Mouse (Mus musculus): ENCODE measurements around the gene Pcid2.
A peak's percentile ranks its signal among the peaks of the same experiment; 100 is the strongest.
"Not testable (repeated sequence)": the region's sequence is repeated elsewhere in the genome, so short reads cannot be mapped to it uniquely, and the experiment has no call there.

Pcid2 gene

DNA sequence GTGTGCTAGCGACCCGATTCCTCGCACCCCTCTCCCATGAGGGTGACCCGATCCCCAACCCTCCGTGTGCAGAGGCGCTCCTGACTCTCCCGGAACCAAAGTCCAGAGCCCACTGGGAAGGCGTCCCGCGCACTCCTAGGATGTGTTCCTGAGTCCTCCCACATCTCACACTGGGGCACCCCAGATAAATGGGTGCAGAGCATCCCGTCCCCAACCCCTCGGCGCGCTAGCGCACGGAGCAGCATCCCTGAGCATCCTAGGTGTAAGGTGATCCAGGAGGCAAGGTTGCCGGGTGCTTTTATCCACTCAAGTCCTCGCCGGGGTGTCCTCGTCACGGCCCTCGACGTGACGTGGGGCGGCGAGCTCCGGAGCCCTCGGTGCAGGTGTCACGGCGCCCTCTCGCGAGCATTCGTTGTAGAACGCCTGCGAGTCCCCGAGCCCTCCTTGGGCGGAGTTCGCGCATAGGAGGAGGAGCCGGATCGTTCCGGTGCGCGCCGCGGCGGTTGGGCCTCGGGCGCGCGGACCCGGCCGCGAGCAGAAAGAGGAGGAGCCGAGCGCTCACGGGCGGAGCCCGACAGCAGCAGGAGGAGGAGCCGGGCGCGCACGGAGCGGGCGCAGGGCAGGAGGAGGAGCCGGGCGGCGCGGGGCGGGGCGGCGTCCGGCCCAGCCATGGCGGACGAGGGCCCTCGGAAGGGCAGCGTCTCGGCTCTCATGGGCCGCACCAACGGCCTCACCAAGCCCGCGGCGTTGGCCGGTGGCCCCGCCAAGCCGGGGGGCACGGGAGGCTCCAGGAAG, at the start of gene Pcid2, which contains the start of gene Cul4a:
TSS of gene Pcid2 (minus strand) at position 373 of the 795 bp plus-strand sequence.
TSS of gene Cul4a (plus strand) at position 535 of the 795 bp plus-strand sequence.
- peak; percentile 97 for DNase-seq (ENCODE audit: low spot score)

DNA sequence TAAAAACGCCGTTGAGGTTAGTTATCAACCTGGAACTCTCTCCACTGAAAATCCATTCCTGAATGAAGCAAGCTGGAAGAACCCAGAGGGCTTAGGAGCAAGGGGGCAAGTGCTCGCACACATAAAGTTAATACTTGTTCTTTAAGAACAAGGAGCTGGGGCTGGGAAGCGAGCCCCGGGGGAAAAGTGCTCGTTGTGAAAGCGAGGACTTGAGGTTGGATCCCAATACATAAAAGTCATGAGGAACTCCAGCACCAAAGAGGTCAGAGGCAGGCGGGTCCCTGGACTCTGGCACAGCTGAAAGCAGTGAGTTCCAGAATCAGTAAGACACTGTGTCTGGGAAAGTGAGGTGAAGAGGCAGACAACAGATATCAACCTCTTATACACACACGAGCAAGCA, 48.8 kb upstream of the Pcid2 start:
- DNase-seq (ENCODE audit: low spot score), result no peak

DNA sequence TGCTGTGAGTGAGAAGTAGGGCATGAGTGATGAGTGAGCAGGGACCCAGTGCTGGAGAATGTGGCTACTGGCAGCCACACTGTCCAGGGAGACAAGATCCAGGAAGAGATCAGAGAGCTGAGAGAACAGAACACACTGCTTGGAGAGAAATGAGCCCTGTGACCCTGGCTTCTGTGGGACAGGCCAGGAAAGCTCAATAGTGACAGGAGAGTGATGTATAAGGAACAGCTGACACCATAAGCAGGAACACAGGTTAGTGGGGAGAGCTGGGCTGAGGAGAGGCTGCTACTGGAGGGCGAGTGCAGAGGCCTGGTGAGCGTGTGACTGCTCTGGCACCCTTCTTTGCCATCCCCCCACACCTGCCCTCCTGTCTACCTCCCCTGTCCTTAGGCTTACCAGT, 45.7 kb upstream of the Pcid2 start:
- DNase-seq (ENCODE audit: low spot score), result no peak

DNA sequence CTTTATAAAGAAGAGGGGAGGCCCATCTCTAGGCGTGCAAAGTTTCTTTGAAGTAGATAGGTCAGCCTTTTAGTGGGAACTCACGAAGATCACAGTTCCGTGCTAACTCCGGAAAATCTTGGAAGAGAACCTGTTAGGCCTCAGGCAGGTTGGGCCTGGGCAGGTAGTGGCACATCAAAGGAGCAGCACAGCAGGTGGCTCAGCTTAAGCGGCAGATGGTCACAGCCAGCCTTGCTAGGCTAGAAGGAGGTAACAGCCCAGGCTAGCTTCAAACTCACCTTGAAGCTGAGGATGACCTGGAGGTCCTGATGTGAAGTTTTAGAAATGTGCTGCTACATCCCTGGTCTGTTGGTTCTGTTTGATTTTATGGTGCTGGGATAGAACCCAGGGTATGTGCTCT, 44.6 kb upstream of the Pcid2 start:
- no peak for DNase-seq (ENCODE audit: low spot score)

DNA sequence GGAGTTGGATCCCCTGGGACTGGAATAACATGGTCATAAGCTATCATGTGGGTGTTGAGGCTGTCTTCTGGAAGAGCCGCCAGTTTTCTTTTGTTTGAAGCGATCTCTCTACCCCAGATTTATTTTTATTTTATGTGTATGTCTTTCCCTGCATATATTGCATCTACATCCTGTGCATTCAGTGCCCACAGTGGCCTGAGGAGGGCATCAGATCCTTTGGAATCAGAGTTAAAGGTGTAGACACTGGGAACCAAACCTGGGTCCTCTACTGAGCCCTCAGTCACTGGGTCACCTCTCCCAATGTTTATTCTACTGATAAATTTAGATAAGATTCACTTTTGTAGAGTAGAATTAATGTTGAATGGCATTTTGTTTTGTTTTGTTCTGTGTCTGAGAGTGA, 44.0 kb upstream of the Pcid2 start:
- no peak for DNase-seq (ENCODE audit: low spot score)

DNA sequence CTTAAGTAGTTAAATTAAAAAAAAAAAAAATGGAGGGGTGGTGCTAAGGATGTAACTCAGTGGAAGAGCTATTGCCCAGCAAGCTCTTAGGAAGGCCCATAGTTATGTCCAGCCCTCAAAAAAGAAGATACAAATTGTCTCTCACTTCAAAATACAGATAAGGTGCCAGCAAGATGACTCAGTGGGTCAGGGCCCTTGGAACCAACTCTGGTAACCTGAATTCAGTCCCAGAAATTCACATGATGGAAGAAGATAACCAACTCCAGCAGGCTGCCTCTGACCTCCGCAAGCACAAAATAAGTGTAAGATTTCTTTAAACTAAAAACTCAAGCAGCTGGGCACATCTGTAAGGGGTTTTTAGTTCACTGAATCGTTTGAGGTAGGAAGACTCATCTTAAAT, 43.2 kb upstream of the Pcid2 start:
- no peak for DNase-seq (ENCODE audit: low spot score)

DNA sequence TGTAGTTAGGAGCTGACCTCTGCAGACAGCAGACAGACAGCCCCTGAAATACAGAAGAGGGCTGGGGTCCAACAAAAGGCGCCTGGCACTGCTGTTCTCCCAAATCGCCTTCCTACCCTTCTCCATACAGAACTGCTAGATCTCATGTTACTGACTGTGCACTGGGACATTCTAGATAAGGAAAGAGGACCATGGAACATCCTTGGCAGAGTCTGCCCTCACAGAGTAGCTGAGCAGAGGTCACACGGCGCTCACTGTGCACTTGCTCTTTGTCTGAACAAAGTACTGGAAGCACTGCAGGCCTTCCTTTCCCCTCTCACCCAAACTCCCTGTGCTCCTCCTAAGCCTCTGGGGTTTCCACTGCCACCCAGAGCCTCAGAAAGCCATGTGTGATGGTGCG, 36.4 kb upstream of the Pcid2 start:
- DNase-seq (ENCODE audit: low spot score), result no peak

DNA sequence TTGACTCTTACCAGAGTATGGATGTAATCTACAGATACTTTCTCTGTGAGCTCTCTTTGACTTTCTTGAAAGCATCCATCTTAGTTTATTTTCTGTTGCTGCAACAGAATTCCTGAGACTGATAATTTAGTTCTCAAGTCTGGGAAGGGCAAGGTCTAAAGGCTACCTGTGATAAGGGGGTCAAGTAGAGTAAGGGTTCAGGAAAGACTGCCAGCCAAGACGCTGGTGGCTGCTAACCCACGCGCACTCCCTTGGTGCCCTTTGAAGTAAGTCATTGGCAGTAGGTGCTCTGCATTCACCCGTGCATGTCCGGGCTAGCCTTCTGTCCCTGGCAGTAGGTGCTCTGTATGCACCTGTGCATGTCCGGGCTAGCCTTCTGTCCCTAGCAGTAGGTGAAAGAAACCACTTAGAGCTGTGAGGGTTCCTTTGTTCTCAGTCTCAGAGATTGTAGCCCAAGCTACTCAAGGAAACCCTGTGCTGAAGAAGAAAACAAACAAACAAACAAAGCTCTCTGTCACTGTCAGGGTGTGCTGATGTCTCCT, 34.5 kb upstream of the Pcid2 start:
- DNase-seq (ENCODE audit: low spot score), result peak; percentile 21

DNA sequence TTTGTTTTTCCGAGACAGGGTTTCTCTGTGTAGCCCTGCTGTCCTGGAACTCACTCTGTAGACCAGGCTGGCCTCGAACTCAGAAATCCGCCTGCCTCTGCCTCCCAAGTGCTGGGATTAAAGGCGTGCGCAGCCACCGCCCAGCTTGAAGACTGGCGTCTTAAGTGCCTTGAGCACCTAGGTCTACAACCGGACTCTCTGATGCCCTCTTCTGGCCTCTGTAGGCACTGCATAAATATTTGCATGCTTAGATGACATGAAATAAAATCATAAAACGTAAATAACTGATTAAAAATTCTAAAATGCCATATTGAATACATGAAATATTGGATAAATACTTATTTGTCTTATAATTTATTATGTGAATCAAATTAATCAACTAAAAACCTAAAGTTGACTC, 27.0 kb upstream of the Pcid2 start:
- not testable (repeated sequence) for DNase-seq (ENCODE audit: low spot score)

DNA sequence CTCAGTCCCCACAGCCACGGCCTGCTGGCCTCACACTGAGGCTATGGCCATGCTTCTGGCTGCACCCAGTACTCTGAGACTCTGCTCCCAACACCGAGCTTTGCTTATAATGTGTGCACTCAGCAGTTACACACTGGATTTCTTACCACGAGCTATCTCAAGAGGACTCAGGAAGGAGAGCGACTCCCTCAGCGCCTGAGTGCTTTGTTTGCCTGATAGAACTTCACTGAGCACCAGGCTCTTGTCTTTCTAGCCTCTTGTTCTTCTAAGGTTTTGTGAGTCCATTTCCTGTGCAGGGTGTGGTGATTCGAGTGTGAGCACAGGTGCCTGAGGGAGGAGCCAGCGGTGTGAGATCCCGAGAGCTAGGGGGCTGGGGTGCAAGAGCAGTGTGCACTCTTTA, 19.6 kb upstream of the Pcid2 start:
- no peak for DNase-seq (ENCODE audit: low spot score)

DNA sequence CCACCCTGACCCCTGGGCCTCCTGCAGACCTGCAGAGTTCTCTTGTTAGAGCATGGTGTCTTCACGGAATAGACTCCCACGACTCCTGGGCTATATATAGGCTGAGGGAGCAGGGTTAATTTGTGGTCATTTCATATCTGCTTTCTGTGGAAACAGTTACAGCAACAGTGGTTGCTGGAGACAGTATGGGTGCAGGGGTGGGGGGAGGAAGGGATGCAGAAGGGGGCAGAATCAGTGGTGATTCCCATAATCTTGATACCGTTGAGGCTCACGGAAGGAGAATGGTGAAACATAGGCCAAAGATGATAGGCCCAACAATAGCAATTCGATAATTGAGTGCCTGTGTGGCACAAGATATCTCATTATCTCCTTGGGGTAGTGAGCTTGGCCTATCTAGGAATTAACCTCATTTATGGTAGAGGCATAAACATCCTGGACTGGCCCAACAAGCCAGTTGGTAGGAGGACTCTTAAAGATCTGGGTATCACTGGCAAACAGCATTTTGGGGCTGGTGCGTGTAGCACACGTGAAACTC, 17.7 kb upstream of the Pcid2 start:
- no peak for DNase-seq (ENCODE audit: low spot score)

DNA sequence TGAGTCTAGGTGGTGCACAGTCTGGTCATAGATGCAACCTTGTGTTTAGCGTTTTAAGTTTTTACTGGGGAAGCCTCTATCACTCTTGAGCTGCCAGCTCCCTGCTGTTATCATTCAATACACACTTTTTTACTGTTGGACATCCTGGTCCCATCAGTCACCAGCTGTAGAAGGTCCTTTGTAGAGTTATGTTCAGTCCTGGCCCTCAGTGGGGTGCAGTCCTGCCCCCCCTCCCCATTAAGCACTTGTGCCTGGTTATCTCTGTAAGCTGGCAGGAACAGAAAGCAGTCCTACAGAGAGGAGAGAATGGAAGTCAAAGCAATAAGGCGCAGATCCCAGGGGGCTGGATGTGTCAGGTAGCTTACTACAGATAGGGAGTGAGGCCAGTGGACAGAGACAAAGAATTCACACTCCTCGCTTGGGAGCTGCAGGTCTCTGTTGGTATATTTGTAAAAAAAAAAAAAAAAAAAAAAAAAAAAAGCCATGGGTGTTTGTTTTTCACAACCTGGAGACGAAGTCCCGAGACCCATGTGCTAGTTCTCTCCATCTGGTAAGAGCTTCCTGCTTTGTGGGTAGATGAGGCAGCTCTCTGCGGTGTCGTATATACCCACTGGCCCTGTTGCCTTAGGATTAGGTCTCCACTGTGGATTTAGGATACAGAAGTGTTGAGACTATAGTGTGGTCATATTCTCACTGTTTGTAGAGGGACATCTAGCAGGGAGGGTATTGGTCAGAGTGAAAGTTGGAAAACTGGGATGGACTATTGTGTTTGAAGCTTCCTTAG, 15.8 kb upstream of the Pcid2 start:
- DNase-seq (ENCODE audit: low spot score), result no peak

DNA sequence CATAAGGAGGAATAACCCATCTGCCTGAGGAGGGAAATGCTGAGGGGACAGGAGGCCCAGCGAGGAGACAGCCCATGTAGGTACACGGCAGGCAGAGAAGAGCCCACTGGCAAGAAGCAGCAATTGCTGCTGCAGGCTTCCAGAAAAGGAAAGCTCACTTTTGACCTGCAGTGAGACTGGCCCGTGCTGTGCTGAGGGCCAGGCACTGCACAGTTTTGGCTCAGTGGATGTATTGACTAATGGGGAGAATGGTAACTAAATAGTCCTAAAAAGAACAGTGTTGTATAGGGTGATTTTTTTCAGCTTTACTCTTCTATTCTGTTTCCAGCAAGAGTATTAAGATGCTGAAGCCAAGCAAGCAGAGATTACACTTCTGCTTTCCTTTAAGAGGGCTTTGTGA, 13.3 kb upstream of the Pcid2 start:
- no peak for DNase-seq (ENCODE audit: low spot score)

DNA sequence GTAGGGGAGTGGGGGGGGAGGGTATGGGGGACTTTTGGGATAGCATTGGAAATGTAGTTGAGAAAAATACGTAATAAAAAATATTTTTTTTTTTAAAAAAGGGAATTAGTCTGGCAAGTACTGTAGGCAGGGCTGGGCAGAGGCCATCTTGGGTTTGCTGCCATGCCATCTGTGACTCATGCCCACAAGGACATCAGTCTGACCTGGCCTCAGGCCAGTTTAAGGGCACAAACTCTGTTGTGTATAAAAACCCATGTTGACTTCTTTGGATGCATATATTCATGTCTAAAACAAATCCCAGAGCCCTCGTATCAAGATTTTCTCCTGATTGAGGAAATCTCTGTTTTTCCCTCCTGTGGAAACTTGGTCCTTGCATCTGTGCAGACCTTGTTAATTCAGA, 11.8 kb upstream of the Pcid2 start:
- no peak for DNase-seq (ENCODE audit: low spot score)

DNA sequence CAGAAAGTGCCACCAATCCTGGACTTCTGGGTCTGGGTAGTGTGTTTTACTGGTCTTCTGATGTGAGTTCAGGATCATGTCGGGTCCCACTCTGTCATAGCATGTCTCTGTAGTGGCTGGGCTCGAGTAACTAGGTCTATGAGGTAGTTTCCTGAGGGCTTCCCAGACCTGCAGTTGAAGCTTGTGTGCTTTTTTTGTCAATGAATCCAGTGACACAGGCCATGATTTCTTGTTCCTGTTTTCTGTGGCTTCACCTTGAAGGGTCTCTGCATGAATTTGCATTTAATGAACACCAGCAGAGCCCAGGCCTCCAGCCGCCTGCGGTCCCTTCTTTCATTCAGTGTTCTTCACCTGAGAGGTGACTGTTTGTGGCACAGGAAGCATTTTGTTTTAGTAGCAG, 8.0 kb upstream of the Pcid2 start:
- DNase-seq (ENCODE audit: low spot score), result no peak

DNA sequence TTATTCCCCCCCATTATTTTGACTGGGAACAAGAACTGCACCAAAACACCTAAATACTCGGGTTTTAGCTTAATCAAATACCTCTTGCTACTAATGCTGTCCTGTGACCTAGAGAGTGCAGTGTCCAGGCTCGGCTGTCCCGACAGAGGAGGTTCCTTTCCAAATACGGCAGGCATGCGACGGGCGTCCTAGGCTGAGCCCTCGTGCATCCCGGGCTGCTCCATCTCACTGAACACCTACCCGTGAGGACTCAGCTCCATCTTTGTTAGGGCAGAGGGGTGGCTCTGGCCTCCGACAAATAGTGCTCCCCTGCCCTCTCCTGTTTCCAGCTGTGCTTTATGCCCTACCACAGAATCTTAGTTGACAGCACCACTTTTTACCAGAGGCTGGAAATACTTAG, 6.7 kb upstream of the Pcid2 start:
- DNase-seq (ENCODE audit: low spot score), result no peak

DNA sequence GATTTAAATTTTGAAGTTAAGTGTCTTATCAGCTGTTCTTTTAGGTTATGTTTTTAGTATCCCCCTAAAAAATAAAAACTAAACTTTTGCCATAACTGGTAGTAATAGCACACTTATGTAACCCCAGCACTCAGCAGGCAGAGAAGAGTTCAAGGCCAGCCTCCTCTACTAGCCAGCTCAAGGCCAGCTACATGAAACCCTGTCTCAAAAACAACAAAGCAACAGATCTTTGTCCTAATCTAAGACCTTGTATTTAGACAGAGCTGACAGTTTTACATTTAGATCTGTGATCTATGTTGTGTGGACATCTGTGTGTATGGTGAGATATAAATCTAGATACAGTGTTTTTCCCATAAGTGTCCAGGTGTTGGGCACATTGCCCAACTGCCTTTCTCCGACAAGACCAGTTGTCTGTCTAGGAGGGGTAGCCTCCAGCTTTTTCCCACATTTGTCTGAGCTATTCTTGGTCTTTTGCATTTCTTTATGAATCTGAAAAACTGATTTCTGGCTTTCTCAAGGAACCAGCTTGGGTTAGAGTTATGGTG, 4.2 kb upstream of the Pcid2 start:
- no peak for DNase-seq (ENCODE audit: low spot score)

DNA sequence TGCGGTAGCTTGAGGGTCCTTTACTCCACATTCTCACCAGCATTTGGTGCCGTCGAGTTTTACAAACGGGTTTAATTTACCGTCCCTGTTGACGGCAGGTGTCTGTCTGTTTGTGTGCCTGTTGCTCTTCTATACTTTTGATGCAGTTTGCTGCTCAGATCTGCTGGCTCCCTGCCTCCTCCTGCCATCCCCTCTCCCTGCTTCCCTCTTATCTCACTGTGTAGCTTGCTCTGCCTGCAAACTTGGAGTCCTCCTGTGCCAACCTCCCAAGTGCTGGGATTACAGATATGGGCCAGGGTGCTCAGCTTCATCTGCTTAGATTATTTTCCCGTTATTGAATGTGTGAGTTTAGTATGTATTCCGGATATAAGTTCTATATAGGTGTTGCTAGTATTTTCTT, 3.7 kb upstream of the Pcid2 start:
- DNase-seq (ENCODE audit: low spot score), result no peak

DNA sequence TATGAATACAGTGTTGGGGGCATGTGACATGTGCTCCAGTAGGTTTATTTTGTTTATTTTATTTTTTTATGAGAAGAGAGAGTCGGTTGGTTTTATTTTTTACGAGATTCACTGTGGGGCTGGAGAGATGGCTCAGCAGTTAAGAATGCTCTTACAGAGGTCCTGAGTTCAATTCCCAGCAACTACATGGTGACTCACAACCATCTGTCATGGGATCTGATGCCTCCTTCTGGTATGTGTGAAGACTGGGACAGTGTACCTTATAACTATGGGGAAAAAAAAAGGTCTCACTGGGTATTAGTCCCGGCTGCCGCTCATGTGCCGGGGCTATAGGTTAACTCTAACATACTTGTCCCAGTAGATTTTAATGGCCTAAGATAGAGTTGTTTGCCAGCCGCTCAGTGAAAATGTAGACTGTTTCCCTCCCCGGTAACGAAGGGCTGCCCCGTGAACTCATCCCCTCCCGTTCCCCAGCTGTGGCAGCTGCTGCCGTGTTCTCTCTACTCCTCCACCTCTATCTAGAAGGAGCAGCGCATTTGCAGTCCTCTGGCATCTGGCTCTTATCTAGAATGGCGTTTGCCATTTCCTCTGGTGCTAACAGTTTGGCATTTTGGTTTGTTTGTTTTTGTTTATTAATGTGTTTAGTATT, 2.9 kb upstream of the Pcid2 start:
- DNase-seq (ENCODE audit: low spot score), result no peak

DNA sequence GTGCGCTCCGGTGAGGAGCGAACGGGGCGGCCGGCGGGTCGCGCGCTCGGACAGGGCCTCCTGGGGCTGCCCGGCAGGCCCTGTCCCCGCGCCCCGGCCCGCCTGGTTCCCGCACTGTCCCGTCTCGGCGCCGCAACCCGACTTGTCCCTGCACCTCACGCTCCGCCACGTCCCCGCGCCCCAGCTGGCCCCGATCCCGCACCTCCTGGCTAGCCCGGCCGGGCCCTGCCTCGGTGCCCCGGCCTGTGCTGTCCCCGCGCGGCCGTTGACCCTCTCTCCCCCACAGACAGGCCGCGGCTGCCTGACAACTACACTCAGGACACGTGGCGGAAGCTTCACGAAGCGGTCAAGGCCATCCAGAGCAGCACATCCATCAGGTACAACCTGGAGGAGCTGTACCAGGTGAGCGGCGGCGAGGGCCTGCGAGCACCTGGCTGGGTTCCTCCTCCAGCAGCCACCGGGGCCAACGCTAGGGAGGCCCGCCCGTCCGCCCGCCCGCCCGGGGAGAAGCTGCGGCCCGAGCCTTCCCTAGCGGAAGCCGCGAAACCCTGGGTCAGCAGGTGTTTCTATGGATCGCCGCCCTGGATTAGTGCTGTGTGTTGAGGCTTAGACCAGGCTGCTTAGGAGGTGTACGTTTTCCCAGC, 771 bp upstream of the Pcid2 start:
- peak; percentile 76 for DNase-seq (ENCODE audit: low spot score)

DNA sequence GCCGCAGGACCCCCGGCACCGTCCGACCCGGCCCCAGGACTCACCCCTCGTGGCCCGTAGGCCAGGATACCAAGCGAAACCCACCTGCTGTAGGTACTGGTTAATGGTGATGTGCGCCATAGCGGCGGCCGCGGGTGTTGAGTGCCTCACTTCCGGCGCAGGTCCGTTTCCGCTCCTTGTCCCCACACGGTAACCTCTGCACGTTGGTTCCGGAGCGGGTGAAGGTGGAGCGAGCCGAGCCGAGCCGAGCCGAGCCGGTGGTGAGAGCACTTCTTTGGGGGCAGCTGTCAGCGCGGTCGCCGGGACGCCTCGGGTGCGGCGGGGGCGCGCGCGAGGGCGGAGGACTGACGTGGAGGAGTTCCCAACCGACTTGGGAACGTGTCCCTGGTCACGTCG, 570 bp downstream of the Pcid2 start:
- DNase-seq (ENCODE audit: low spot score), result peak; percentile 93

DNA sequence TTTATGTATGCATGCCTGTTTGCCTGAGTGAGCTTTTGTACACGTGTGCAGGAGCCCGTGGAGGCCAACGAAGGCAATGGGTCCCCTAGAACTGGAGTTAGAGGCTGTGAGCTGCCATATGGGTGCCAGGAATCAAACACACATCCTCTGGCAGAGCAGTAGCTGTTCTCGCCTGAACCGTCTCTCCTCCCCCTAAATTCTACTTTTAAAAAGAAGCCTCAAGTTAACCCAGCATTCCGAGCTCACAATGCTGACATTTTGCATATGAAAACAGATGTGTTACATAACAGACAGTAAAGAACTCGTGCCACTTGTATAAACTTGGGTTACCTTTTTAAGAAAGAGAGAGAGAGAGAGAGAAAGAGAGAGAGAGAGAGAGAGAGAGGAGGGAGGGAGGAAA, 27.7 kb downstream of the Pcid2 start:
- DNase-seq (ENCODE audit: low spot score), result no peak
